Mouse (Mus musculus) frontal cortex, postnatal 10 days (tissue): ENCODE results near the gene Pld3.

ENCODE experiments used
- DNase-seq, 2 experiments: peaks; one replicate each; pipeline ENCODE4 v3.0.0; 2022; ENCODE audit warnings: low spot score in 2 of 2, mixed read lengths in 1 of 2

The Pld3 gene

GRCm38 (mm10) chr7:27569580-27570224 lies 16.7 kb upstream of the Pld3 start:
- DNase-seq, result no peak

GRCm38 (mm10) chr7:27560978-27561377 lies 8.0 kb upstream of the Pld3 start:
- no peak for DNase-seq

- no peak for DNase-seq
These were observed 7.4 kb upstream of the Pld3 start for GRCm38 (mm10) chr7:27560291-27560887.

- no peak for DNase-seq
These were observed 948 bp downstream of the Pld3 start for GRCm38 (mm10) chr7:27552070-27552469.

- no peak for DNase-seq
These were observed 3.4 kb downstream of the Pld3 start for GRCm38 (mm10) chr7:27549597-27549996.

GRCm38 (mm10) chr7:27544675-27545370 lies 8.2 kb downstream of the Pld3 start:
- no peak for DNase-seq

- DNase-seq, result no peak
These were observed 9.2 kb downstream of the Pld3 start for GRCm38 (mm10) chr7:27543851-27544250.

GRCm38 (mm10) chr7:27543065-27543464 lies 10.0 kb downstream of the Pld3 start:
- no peak for DNase-seq

GRCm38 (mm10) chr7:27542392-27543033 lies 10.5 kb downstream of the Pld3 start:
- peak; percentile 89 for DNase-seq

- DNase-seq, result no peak
These were observed 11.1 kb downstream of the Pld3 start for GRCm38 (mm10) chr7:27541922-27542321.

- DNase-seq, result peak; percentile 83 to 90
These were observed 11.6 kb downstream of the Pld3 start for GRCm38 (mm10) chr7:27541431-27541830.

- DNase-seq, result no peak
These were observed 12.1 kb downstream of the Pld3 start for GRCm38 (mm10) chr7:27540935-27541334.

- no peak for DNase-seq
These were observed 12.5 kb downstream of the Pld3 start for GRCm38 (mm10) chr7:27540521-27540920.

- no peak for DNase-seq
These were observed 14.2 kb downstream of the Pld3 start for GRCm38 (mm10) chr7:27538797-27539196.

GRCm38 (mm10) chr7:27537998-27538397 lies 15.0 kb downstream of the Pld3 start:
- DNase-seq, result no peak

- no peak for DNase-seq
These were observed 16.4 kb downstream of the Pld3 start for GRCm38 (mm10) chr7:27536618-27537017.

- DNase-seq, result no peak
These were observed 17.6 kb downstream of the Pld3 start for GRCm38 (mm10) chr7:27535386-27535785.

- no peak for DNase-seq
These were observed 20.5 kb downstream of the Pld3 start for GRCm38 (mm10) chr7:27532480-27533050.

- no peak for DNase-seq
These were observed 21.3 kb downstream of the Pld3 start for GRCm38 (mm10) chr7:27531707-27532106.

- DNase-seq, result no peak
These were observed 22.1 kb downstream of the Pld3 start for GRCm38 (mm10) chr7:27530937-27531336.

- DNase-seq, result no peak
These were observed 23.9 kb downstream of the Pld3 start for GRCm38 (mm10) chr7:27529070-27529469.
